Mouse (Mus musculus): ENCODE results near the gene Kcnc1.

DNA sequence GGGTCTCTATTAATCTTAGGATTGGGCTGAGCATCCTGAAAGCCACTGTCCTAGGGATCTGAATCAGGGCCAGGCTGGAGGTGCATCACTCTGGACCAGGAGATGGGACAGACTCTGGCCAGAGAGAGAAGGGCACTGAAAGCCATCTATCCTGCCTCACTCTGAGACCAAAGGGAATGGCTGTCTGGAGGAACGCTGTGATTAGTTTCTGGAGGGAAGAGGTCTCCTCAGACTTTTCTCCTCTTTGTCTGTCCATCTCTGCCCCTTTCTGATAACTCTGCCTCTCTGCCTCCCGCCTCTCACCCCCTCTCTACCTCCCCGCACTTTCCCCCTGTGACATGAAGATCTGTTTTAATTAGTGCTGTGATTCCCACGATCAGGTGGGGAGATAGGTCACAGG is 1.4 kb upstream of the Kcnc1 start:
- TF ChIP-seq EP300 (IDR thresholded peaks at IDR 0.05; ENCODE audit: low read depth) = no peak
- no peak for TF ChIP-seq CTCF (IDR thresholded peaks at IDR 0.05; ENCODE audit: low read depth)

Data from liver, embryonic 14.5 days (tissue).